In genomic region chr11:94236074-94236473, GRCm38 (mm10) we compare ENCODE assay signal across 8 mouse cellular contexts. TPM values are rescaled to one million over a fixed set of nuclear protein-coding genes. Genes with fewer than 3 reads are reported as not detected.
DNase-seq lines count a peak whose midpoint lies in the region; ATAC-seq and TF ChIP-seq lines count a peak whose summit lies in the region.

No protein-coding gene starts in this region.

- no peaks in the 10 kb centered on the region for H3K36me3 ChIP-seq in hindbrain, embryonic 11.5 days (ENCODE audit: control insufficient read depth, insufficient read depth, low read length)
- H3K36me3 ChIP-seq in lung, embryonic 16.5 days (ENCODE audit: control insufficient read depth, insufficient read depth, low read length): no peaks in the 10 kb centered on the region

- no peaks in the 10 kb centered on the region; the same call in 1 of the 2 replicates for H3K4me1 ChIP-seq in hindbrain, embryonic 11.5 days (replicated peaks; ENCODE audit: control insufficient read depth, insufficient read depth, low read length)
- H3K4me1 ChIP-seq in lung, embryonic 16.5 days (replicated peaks; ENCODE audit: control insufficient read depth, insufficient read depth, low read length): peaks cover 3% of the 10 kb centered on the region; the same call in 1 of the 2 replicates

- WGBS in hindbrain, embryonic 11.5 days: 24% methylated on average over 3 of the region's 3 CpGs
- WGBS in lung, embryonic 16.5 days: 24% methylated on average over 3 of the region's 3 CpGs

- CTCF ChIA-PET in Patski (lab: Charles Lee): interaction anchor here (0.7 to 4.6 kb wide), 11 partner anchors 12 to 250 kb away, joined by 3 to 23 read pairs (median 4); partner anchors contain the start of genes Spata20 and Tob1

- H3K9me3 ChIP-seq in hindbrain, embryonic 11.5 days (ENCODE audit: control insufficient read depth, low read length): no peaks in the 10 kb centered on the region
- no peaks in the 10 kb centered on the region for H3K9me3 ChIP-seq in lung, embryonic 16.5 days (ENCODE audit: control insufficient read depth, low read length)

- no peak overlapping the region for H3K4me3 ChIP-seq in hindbrain, embryonic 11.5 days (ENCODE audit: low read depth, low read length)
- H3K4me3 ChIP-seq in lung, embryonic 16.5 days (ENCODE audit: low read length): no peak overlapping the region

- peak; percentile 63 for ATAC-seq in Patski
- ATAC-seq in frontal cortex, adult (ENCODE audit: low TSS enrichment): peak; percentile 84
- peak; percentile 85 for ATAC-seq in hindbrain, embryonic 11.5 days (ENCODE audit: low FRiP score)
- peak; percentile 90 for ATAC-seq in lung, embryonic 16.5 days (ENCODE audit: low read depth)

- no peak for TF ChIP-seq CTCF in Patski (IDR thresholded peaks at IDR 0.05)

- H3K27me3 ChIP-seq in Patski: no peaks in the 10 kb centered on the region
- H3K27me3 ChIP-seq in hindbrain, embryonic 11.5 days (ENCODE audit: control insufficient read depth, insufficient read depth, low read length): no peaks in the 10 kb centered on the region
- H3K27me3 ChIP-seq in lung, embryonic 16.5 days (ENCODE audit: control insufficient read depth, insufficient read depth, low read depth, low read length): no peaks in the 10 kb centered on the region

- in situ Hi-C loops in Patski (cut with MboI; ENCODE audit: low pct_unique_long_range_greater_than_20kb): loop anchor here (5.0 kb wide), 1 partner anchor 41 kb away; no protein-coding TSS in a partner anchor

- no peak overlapping the region for H3K4me2 ChIP-seq in hindbrain, embryonic 11.5 days (replicated peaks; ENCODE audit: low read depth, low read length)
- no peak overlapping the region for H3K4me2 ChIP-seq in lung, embryonic 16.5 days (ENCODE audit: low read depth, low read length)

- POLR2A ChIA-PET in Patski (lab: Charles Lee): interaction anchor here (1.1 kb wide), 1 partner anchor 41 kb away, joined by 4 read pairs; no protein-coding TSS in a partner anchor

- no peak overlapping the region for H3K9ac ChIP-seq in hindbrain, embryonic 11.5 days (ENCODE audit: low read depth, low read length)
- 0 out of 2 replicates have a peak overlapping the region, but pooled peaks have one; percentile 14 for H3K9ac ChIP-seq in lung, embryonic 16.5 days (ENCODE audit: low read length)

- H3K27ac ChIP-seq in hindbrain, embryonic 11.5 days (ENCODE audit: low read depth, low read length): no peak overlapping the region
- H3K27ac ChIP-seq in lung, embryonic 16.5 days (ENCODE audit: low read length): no peak overlapping the region

- no peak for DNase-seq in Patski (ENCODE audit: low read depth, low spot score)
- DNase-seq in cerebellum, adult 8-10 months: peak; percentile 76
- DNase-seq in hindbrain, embryonic 11.5 days (ENCODE audit: low spot score): peak; percentile 87
- DNase-seq in layer of hippocampus, adult 9-11 months: peak; percentile 83
- peak; percentile 56 for DNase-seq in ovary, postnatal 14 days (ENCODE audit: low spot score)
- peak; percentile 47 to 54 for DNase-seq in thymus, postnatal 36 days

RNA-seq across cellular contexts. Expression of gene Wfikkn2, which starts 9.7 kb away (rescaled TPM):
- 0.08 TPM for polyA plus RNA-seq in Patski (2021)
- polyA plus RNA-seq in hindbrain, embryonic 11.5 days (2014; fragmentation: Nextera tagmentation; extraction: Ambion mirVana): 0.95 and 1.8 TPM in 2 replicates
- 1.2 and 1.5 TPM in 2 replicates for polyA plus RNA-seq in lung, embryonic 16.5 days (2015; fragmentation: Nextera tagmentation; extraction: Ambion mirVana)

RNA-seq across cellular contexts. Expression of gene Tob1, which starts 24.8 kb away (rescaled TPM):
- 24.9 TPM for polyA plus RNA-seq in Patski (2021)
- 36.7 and 38.9 TPM in 2 replicates for polyA plus RNA-seq in hindbrain, embryonic 11.5 days (2014; fragmentation: Nextera tagmentation; extraction: Ambion mirVana)
- 25.8 and 28.9 TPM in 2 replicates for polyA plus RNA-seq in lung, embryonic 16.5 days (2015; fragmentation: Nextera tagmentation; extraction: Ambion mirVana)

RNA-seq across cellular contexts. Expression of gene Gm21885, which starts 45.6 kb away (rescaled TPM):
- not detected for polyA plus RNA-seq in Patski (2021)
- 0.68 TPM in 1 of 2 replicates, not detected in the other for polyA plus RNA-seq in hindbrain, embryonic 11.5 days (2014; fragmentation: Nextera tagmentation; extraction: Ambion mirVana)
- 0.33 TPM in 1 of 2 replicates, not detected in the other for polyA plus RNA-seq in lung, embryonic 16.5 days (2015; fragmentation: Nextera tagmentation; extraction: Ambion mirVana)
